Mouse (Mus musculus) CD4-positive, CD25-positive, alpha-beta regulatory T cell (primary cell): ENCODE results near the gene Mphosph8. TPM values are rescaled to one million over a fixed set of nuclear protein-coding genes. Genes with fewer than 3 reads are reported as not detected.

Experiments used
- polyA plus RNA-seq: library from polyadenylated mRNA; unstranded; fragments of 100-300 nt; shearing (Covaris generic); gene quantifications from one replicate; pipeline ENCODE4 v1.2.1, GENCODE M21; 2017

Mphosph8 gene
- 44.3 TPM for polyA plus RNA-seq

GRCm38 (mm10) chr14:56667969-56668802 lies at the start of gene Mphosph8:
Gene Mphosph8 (plus strand): TSS chr14:56668248.

Other genes starting within 250 kb of the Mphosph8 start
- 13.9 TPM for gene Cenpj, start 92.8 kb upstream of the Mphosph8 start, polyA plus RNA-seq
- gene Parp4, start 92.6 kb upstream of the Mphosph8 start, polyA plus RNA-seq = 19.6 TPM
- 50.1 TPM for gene Pspc1, start 110.1 kb downstream of the Mphosph8 start, polyA plus RNA-seq
- gene Zmym5, start 143.5 kb downstream of the Mphosph8 start, polyA plus RNA-seq = 44.9 TPM
- 77.9 TPM for gene Zmym2, start 218.4 kb downstream of the Mphosph8 start, polyA plus RNA-seq